Mouse (Mus musculus) small intestine, adult 2 months (tissue): ENCODE data around the gene Ddx27. TPM values are rescaled to one million over a fixed set of nuclear protein-coding genes. Genes with fewer than 3 reads are reported as not detected.
"Not testable (repeated sequence)": the region's sequence is repeated elsewhere in the genome, so short reads cannot be mapped to it uniquely, and the experiment has no call there.

Experiments
- H3K27ac ChIP-seq: fragments of 200-500 bp; 2 replicates; pipeline ENCODE4 v1.5.1; 2012; ENCODE audit warnings: low read depth, low read length, control low read depth, inconsistent platforms; ENCODE audit not compliant: insufficient read depth
- H3K27me3 ChIP-seq: fragments of 200-500 bp; 2 replicates; pipeline ENCODE4 v1.6.1; 2012; ENCODE audit warnings: mild to moderate bottlenecking, moderate library complexity, low read length, inconsistent platforms; ENCODE audit not compliant: control insufficient read depth, insufficient read depth
- H3K36me3 ChIP-seq: fragments of 200-500 bp; 2 replicates; pipeline ENCODE4 v1.6.1; 2012; ENCODE audit warnings: mild to moderate bottlenecking, low read length, control low read depth, inconsistent platforms; ENCODE audit not compliant: control insufficient read depth, insufficient read depth
- H3K4me1 ChIP-seq: fragments of 200-500 bp; 2 replicates; pipeline ENCODE4 v1.6.1; 2012; ENCODE audit warnings: low read length, inconsistent platforms, mixed read lengths; ENCODE audit not compliant: control insufficient read depth, insufficient read depth, insufficient read length
- H3K4me3 ChIP-seq: fragments of 200-500 bp; 2 replicates; pipeline ENCODE4 v1.5.1; 2012; ENCODE audit warnings: low read depth, mild to moderate bottlenecking, control low read depth, inconsistent platforms, low read length, moderate library complexity
- CTCF ChIP-seq: fragments of 200-500 bp; IDR thresholded peaks from 2 replicates; pipeline ENCODE4 v1.5.1; 2012; ENCODE audit warnings: low read depth, mild to moderate bottlenecking, control low read depth, inconsistent platforms, low read length, moderate library complexity, mixed read lengths; ENCODE audit not compliant: insufficient replicate concordance, insufficient read length; ENCODE audit errors: extremely low read depth
- POLR2A ChIP-seq: fragments of 200-500 bp; IDR thresholded peaks from 2 replicates; pipeline ENCODE4 v1.6.1; 2012; ENCODE audit warnings: low read depth, mild to moderate bottlenecking, control low read depth, inconsistent platforms, low read length, moderate library complexity
- WGBS: fragments of 180-500 bp; shearing (Covaris S2); methylation state at CpG from one replicate; pipeline ENCODE4 v1.1.7; 2018; 5-methylcytosine and 5-hydroxymethylcytosine counted together
- polyA plus RNA-seq: library from polyadenylated mRNA; depleted of rRNA; stranded (reverse); fragments of >200 nt; gene quantifications from 2 replicates; pipeline ENCODE4 v1.2.3, GENCODE M21; 2012

Ddx27 gene
- polyA plus RNA-seq, 1 experiment = 14.7 TPM

- 38% methylated on average over 8 of the region's 8 CpGs for WGBS
- H3K27me3 ChIP-seq = no peaks in the 10 kb centered on the region
- H3K36me3 ChIP-seq = no peaks in the 10 kb centered on the region
- H3K27ac ChIP-seq = no peak overlapping the region
- H3K4me3 ChIP-seq = no peak overlapping the region
- H3K4me1 ChIP-seq = peaks cover 3% of the 10 kb centered on the region; the same call in 1 of the 2 replicates
- TF ChIP-seq POLR2A = no peak
- peak; percentile 54; the same call in 1 of the 2 replicates for TF ChIP-seq CTCF
These were observed 10.7 kb upstream of the Ddx27 start for GRCm38 (mm10) chr2:167004099-167004854.

GRCm38 (mm10) chr2:167006355-167006754 is 8.6 kb upstream of the Ddx27 start:
- H3K4me3 ChIP-seq = no peak overlapping the region
- no peak overlapping the region for H3K27ac ChIP-seq
- peaks cover 3% of the 10 kb centered on the region; the same call in 1 of the 2 replicates for H3K4me1 ChIP-seq
- no peaks in the 10 kb centered on the region for H3K27me3 ChIP-seq
- TF ChIP-seq CTCF (no peak), POLR2A (no peak)
- 68% methylated on average over 2 of the region's 2 CpGs for WGBS
- H3K36me3 ChIP-seq = no peaks in the 10 kb centered on the region

GRCm38 (mm10) chr2:167007001-167007491 is 7.9 kb upstream of the Ddx27 start:
- Histone ChIP-seq H3K4me3 (no peak overlapping the region), H3K36me3 (no peaks in the 10 kb centered on the region), H3K27me3 (no peaks in the 10 kb centered on the region), H3K27ac (no peak overlapping the region), H3K4me1 (peaks cover 3% of the 10 kb centered on the region; the same call in 1 of the 2 replicates)
- TF ChIP-seq POLR2A (no peak), CTCF (no peak)
- 58% methylated on average over 13 of the region's 13 CpGs for WGBS

- H3K4me1 ChIP-seq, H3K27ac ChIP-seq, H3K36me3 ChIP-seq, H3K27me3 ChIP-seq, H3K4me3 ChIP-seq: not testable (repeated sequence)
- 37% methylated on average over 4 of the region's 4 CpGs for WGBS
These were observed 7.4 kb upstream of the Ddx27 start for GRCm38 (mm10) chr2:167007565-167007964.

- H3K4me3 ChIP-seq = no peak overlapping the region
- no peaks in the 10 kb centered on the region for H3K27me3 ChIP-seq
- TF ChIP-seq POLR2A = no peak
- no peak for TF ChIP-seq CTCF
- no peaks in the 10 kb centered on the region for H3K36me3 ChIP-seq
- WGBS = 89% methylated on average over 4 of the region's 4 CpGs
- peaks cover 4% of the 10 kb centered on the region; the same call in 1 of the 2 replicates for H3K4me1 ChIP-seq
- H3K27ac ChIP-seq = no peak overlapping the region
These were observed 5.5 kb upstream of the Ddx27 start for GRCm38 (mm10) chr2:167009483-167009882.

- 81% methylated on average over 3 of the region's 3 CpGs for WGBS
- Histone ChIP-seq H3K4me1 (peaks cover 6% of the 10 kb centered on the region), H3K4me3 (no peak overlapping the region), H3K27me3 (no peaks in the 10 kb centered on the region), H3K27ac (no peak overlapping the region), H3K36me3 (no peaks in the 10 kb centered on the region)
- no peak for TF ChIP-seq POLR2A
These were observed 4.4 kb upstream of the Ddx27 start for GRCm38 (mm10) chr2:167010546-167010945.

GRCm38 (mm10) chr2:167015382-167015718 is 357 bp downstream of the Ddx27 start:
- WGBS = under 1% methylated on average over 21 of the region's 21 CpGs
- no peak for TF ChIP-seq CTCF
- no peak; the same call in 1 of the 2 replicates for TF ChIP-seq POLR2A
- H3K27ac ChIP-seq = no peak overlapping the region

GRCm38 (mm10) chr2:167019396-167019795 is 4.4 kb downstream of the Ddx27 start:
- Histone ChIP-seq H3K27ac (no peak overlapping the region), H3K27me3 (no peaks in the 10 kb centered on the region), H3K4me1 (peaks cover 6% of the 10 kb centered on the region), H3K36me3 (peaks cover 36% of the 10 kb centered on the region), H3K4me3 (no peak overlapping the region)
- WGBS = 91% methylated on average over 10 of the region's 10 CpGs
- TF ChIP-seq POLR2A = no peak
- no peak for TF ChIP-seq CTCF

More at GRCm38 (mm10) chr2:167015382-167015718, 357 bp downstream of the Ddx27 start:
- Histone ChIP-seq H3K27me3 (no peaks in the 10 kb centered on the region), H3K4me3 (peak overlapping the region; percentile 83), H3K36me3 (peaks cover 15% of the 10 kb centered on the region), H3K4me1 (peaks cover 6% of the 10 kb centered on the region)
